Mouse (Mus musculus): Measurements from ENCODE around the gene Gbgt1. TPM values are rescaled to one million over a fixed set of nuclear protein-coding genes. Genes with fewer than 3 reads are reported as not detected.

The Gbgt1 gene
- polyA plus RNA-seq, 1 experiment, result 2.5 TPM

DNA sequence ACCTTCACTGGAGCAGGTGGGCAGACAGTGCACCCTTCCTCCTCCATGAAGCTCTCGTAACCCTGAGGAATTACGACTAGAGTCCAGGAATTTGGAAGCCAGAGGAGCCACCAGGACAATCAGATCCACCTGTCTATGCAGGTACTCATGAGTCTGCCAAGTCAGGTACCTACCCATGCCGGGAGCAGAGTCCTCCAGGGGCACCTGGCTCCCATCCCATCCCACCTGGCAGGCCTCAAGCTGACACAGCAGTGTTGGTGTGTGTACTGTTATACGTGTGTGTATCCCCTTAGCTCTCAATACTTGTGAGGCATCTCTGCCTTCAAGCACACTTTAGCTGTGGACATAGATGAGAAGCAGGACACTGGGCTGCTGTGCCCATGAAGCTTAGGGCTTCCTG, 25.5 kb downstream of the Gbgt1 start:
- Histone ChIP-seq H3K27ac (ENCODE audit: control insufficient read depth, insufficient read depth, low read length) (no peak overlapping the region), H3K4me1 (replicated peaks; ENCODE audit: control insufficient read depth, insufficient read depth, low read length) (peaks cover 37% of the 10 kb centered on the region)

GRCm38 (mm10) chr2:28523643-28524117, 27.0 kb downstream of the Gbgt1 start:
- H3K27ac ChIP-seq (ENCODE audit: control insufficient read depth, insufficient read depth, low read length), result no peak overlapping the region
- H3K36me3 ChIP-seq (ENCODE audit: control insufficient read depth, insufficient read depth, low read length), result no peaks in the 10 kb centered on the region
- TF ChIP-seq CTCF (IDR thresholded peaks at IDR 0.05; ENCODE audit: borderline replicate concordance, control insufficient read depth, extremely low read depth, insufficient read depth, low read length, poor library complexity) (no peak), POLR2A (IDR thresholded peaks at IDR 0.05; ENCODE audit: control insufficient read depth, extremely low read depth, insufficient read depth, low read length, poor library complexity) (no peak)
- no peaks in the 10 kb centered on the region for H3K27me3 ChIP-seq (ENCODE audit: control insufficient read depth, insufficient read depth, low read length)
- no peak overlapping the region for H3K4me3 ChIP-seq (ENCODE audit: control insufficient read depth, insufficient read depth, low read length)
- peaks cover 26% of the 10 kb centered on the region for H3K4me1 ChIP-seq (replicated peaks; ENCODE audit: control insufficient read depth, insufficient read depth, low read length)
- 54% methylated on average over 5 of the region's 5 CpGs for WGBS
- DNase-seq, result no peak

More for the DNA sequence above, 25.5 kb downstream of the Gbgt1 start:
- 62% methylated on average over 4 of the region's 4 CpGs for WGBS
- Histone ChIP-seq H3K27me3 (ENCODE audit: control insufficient read depth, insufficient read depth, low read length) (no peaks in the 10 kb centered on the region), H3K4me3 (ENCODE audit: control insufficient read depth, insufficient read depth, low read length) (no peak overlapping the region), H3K36me3 (ENCODE audit: control insufficient read depth, insufficient read depth, low read length) (no peaks in the 10 kb centered on the region)
- DNase-seq, result no peak
- no peak for TF ChIP-seq CTCF (IDR thresholded peaks at IDR 0.05; ENCODE audit: borderline replicate concordance, control insufficient read depth, extremely low read depth, insufficient read depth, low read length, poor library complexity)
- no peak for TF ChIP-seq POLR2A (IDR thresholded peaks at IDR 0.05; ENCODE audit: control insufficient read depth, extremely low read depth, insufficient read depth, low read length, poor library complexity)

DNA sequence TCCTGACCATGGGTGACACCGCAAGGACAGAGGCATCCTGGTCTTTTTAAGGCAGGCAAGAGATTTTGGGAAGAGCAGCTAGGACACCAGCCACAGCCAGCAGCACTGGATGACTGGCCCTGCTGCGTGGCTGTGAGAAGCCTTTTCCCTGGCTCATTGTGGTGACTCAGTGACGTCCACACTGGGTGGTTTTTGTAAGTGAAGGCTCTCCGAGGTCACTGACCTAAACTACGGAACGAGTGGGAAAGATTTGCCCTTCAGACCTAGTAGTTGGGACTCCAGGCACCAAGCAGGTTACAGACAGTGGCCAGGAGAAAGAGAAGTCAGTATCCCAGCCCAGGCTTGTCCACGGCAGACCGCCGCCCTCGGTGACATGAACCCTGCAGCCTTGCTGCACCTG, 27.7 kb downstream of the Gbgt1 start:
- Histone ChIP-seq H3K4me3 (ENCODE audit: control insufficient read depth, insufficient read depth, low read length) (no peak overlapping the region), H3K27me3 (ENCODE audit: control insufficient read depth, insufficient read depth, low read length) (no peaks in the 10 kb centered on the region), H3K27ac (ENCODE audit: control insufficient read depth, insufficient read depth, low read length) (no peak overlapping the region), H3K4me1 (replicated peaks; ENCODE audit: control insufficient read depth, insufficient read depth, low read length) (peaks cover 23% of the 10 kb centered on the region), H3K36me3 (ENCODE audit: control insufficient read depth, insufficient read depth, low read length) (no peaks in the 10 kb centered on the region)
- DNase-seq, result no peak
- WGBS, result 90% methylated on average over 10 of the region's 10 CpGs
- TF ChIP-seq POLR2A (IDR thresholded peaks at IDR 0.05; ENCODE audit: control insufficient read depth, extremely low read depth, insufficient read depth, low read length, poor library complexity), result no peak
- no peak for TF ChIP-seq CTCF (IDR thresholded peaks at IDR 0.05; ENCODE audit: borderline replicate concordance, control insufficient read depth, extremely low read depth, insufficient read depth, low read length, poor library complexity)

- no peak for DNase-seq
- H3K27me3 ChIP-seq (ENCODE audit: control insufficient read depth, insufficient read depth, low read length), result no peaks in the 10 kb centered on the region
- TF ChIP-seq CTCF (IDR thresholded peaks at IDR 0.05; ENCODE audit: borderline replicate concordance, control insufficient read depth, extremely low read depth, insufficient read depth, low read length, poor library complexity), result no peak
- no peak for TF ChIP-seq POLR2A (IDR thresholded peaks at IDR 0.05; ENCODE audit: control insufficient read depth, extremely low read depth, insufficient read depth, low read length, poor library complexity)
- H3K27ac ChIP-seq (ENCODE audit: control insufficient read depth, insufficient read depth, low read length), result no peak overlapping the region
- H3K36me3 ChIP-seq (ENCODE audit: control insufficient read depth, insufficient read depth, low read length), result no peaks in the 10 kb centered on the region
- H3K4me3 ChIP-seq (ENCODE audit: control insufficient read depth, insufficient read depth, low read length), result no peak overlapping the region
- WGBS, result 36% methylated on average over 11 of the region's 11 CpGs
- H3K4me1 ChIP-seq (replicated peaks; ENCODE audit: control insufficient read depth, insufficient read depth, low read length), result peaks cover 23% of the 10 kb centered on the region
These were observed 28.7 kb downstream of the Gbgt1 start for GRCm38 (mm10) chr2:28525219-28525942.

- Histone ChIP-seq H3K27ac (ENCODE audit: control insufficient read depth, insufficient read depth, low read length) (no peak overlapping the region), H3K36me3 (ENCODE audit: control insufficient read depth, insufficient read depth, low read length) (no peaks in the 10 kb centered on the region), H3K4me1 (replicated peaks; ENCODE audit: control insufficient read depth, insufficient read depth, low read length) (peaks cover 23% of the 10 kb centered on the region), H3K4me3 (ENCODE audit: control insufficient read depth, insufficient read depth, low read length) (no peak overlapping the region), H3K27me3 (ENCODE audit: control insufficient read depth, insufficient read depth, low read length) (no peaks in the 10 kb centered on the region)
- WGBS, result 20% methylated on average over 12 of the region's 12 CpGs
- no peak for DNase-seq
- TF ChIP-seq POLR2A (IDR thresholded peaks at IDR 0.05; ENCODE audit: control insufficient read depth, extremely low read depth, insufficient read depth, low read length, poor library complexity) (no peak), CTCF (IDR thresholded peaks at IDR 0.05; ENCODE audit: borderline replicate concordance, control insufficient read depth, extremely low read depth, insufficient read depth, low read length, poor library complexity) (peak; percentile 10; the same call in 1 of the 2 replicates)
These were observed 29.5 kb downstream of the Gbgt1 start for GRCm38 (mm10) chr2:28525943-28526876.

Measured in thymus, adult 2 months (tissue).